Mouse (Mus musculus) limb, embryonic 14.5 days (tissue): ENCODE data around the gene Abhd4. TPM values are rescaled to one million over a fixed set of nuclear protein-coding genes. Genes with fewer than 3 reads are reported as not detected.

ENCODE experiments used
- ATAC-seq: fragments of 200-750 bp; cut with Nextera tagmentation; 2 replicates; pipeline ENCODE4 v1.8.0; 2017; ENCODE audit warnings: low read depth, moderate number of reproducible peaks, moderate TSS enrichment; ENCODE audit not compliant: low FRiP score
- DNase-seq: peaks from one replicate; pipeline ENCODE4 v3.0.0-alpha.2; 2015; ENCODE audit warnings: low spot score
- H3K27ac ChIP-seq: fragments of 300-500 bp; sonication (generic); replicated peaks from 2 replicates; pipeline ENCODE4 v1.5.1; 2014; ENCODE audit warnings: low read depth, mild to moderate bottlenecking, low read length, moderate library complexity, mixed read lengths
- H3K27me3 ChIP-seq: fragments of 300-500 bp; sonication (generic); 2 replicates; pipeline ENCODE4 v1.6.1; 2014; ENCODE audit warnings: low read length, mixed read lengths; ENCODE audit not compliant: control insufficient read depth, insufficient read depth
- H3K36me3 ChIP-seq: fragments of 300-500 bp; sonication (generic); 2 replicates; pipeline ENCODE4 v1.6.1; 2014; ENCODE audit warnings: mild to moderate bottlenecking, low read length, moderate library complexity, mixed read lengths; ENCODE audit not compliant: control insufficient read depth, insufficient read depth
- H3K4me1 ChIP-seq: fragments of 300-500 bp; sonication (generic); 2 replicates; pipeline ENCODE4 v1.6.1; 2014; ENCODE audit warnings: antibody characterized with exemption, low read length, mixed read lengths; ENCODE audit not compliant: control insufficient read depth, insufficient read depth
- H3K4me2 ChIP-seq: fragments of 300-500 bp; sonication (generic); replicated peaks from 2 replicates; pipeline ENCODE4 v1.6.1; 2014; ENCODE audit warnings: low read depth, mild to moderate bottlenecking, low read length, moderate library complexity; ENCODE audit not compliant: severe bottlenecking
- H3K4me3 ChIP-seq: fragments of 300-500 bp; sonication (generic); replicated peaks from 2 replicates; pipeline ENCODE4 v1.5.1; 2014; ENCODE audit warnings: low read length
- H3K9ac ChIP-seq: fragments of 300-500 bp; sonication (generic); 2 replicates; pipeline ENCODE4 v1.6.1; 2014; ENCODE audit warnings: mild to moderate bottlenecking, low read depth, low read length, moderate library complexity; ENCODE audit not compliant: severe bottlenecking
- H3K9me3 ChIP-seq: fragments of 300-500 bp; sonication (generic); 2 replicates; pipeline ENCODE4 v1.6.1; 2016; ENCODE audit warnings: low read length; ENCODE audit not compliant: control insufficient read depth
- POLR2A ChIP-seq: fragments of 200-500 bp; IDR thresholded peaks from 2 replicates; pipeline ENCODE4 v1.8.0; 2012; ENCODE audit warnings: inconsistent platforms, mild to moderate bottlenecking, moderate library complexity, borderline replicate concordance; ENCODE audit not compliant: insufficient read depth, insufficient read length; ENCODE audit errors: extremely low read depth
- WGBS: fragments of 180-500 bp; shearing (Covaris S2); extraction: QIAGEN DNeasy Blood & Tissue Kit; methylation state at CpG from one replicate; pipeline ENCODE4 v1.1.7; 2014; 5-methylcytosine and 5-hydroxymethylcytosine counted together
- polyA plus RNA-seq, 2 experiments: library from polyadenylated mRNA; depleted of rRNA in 1 of 2; stranded (reverse) in 1 of 2; unstranded in 1 of 2; fragments of >200 nt; fragmentation: Nextera tagmentation in 1 of 2; extraction: Ambion mirVana in 1 of 2; gene quantifications; 2 replicates each; pipeline versions ENCODE4 v1.2.1 to v1.2.3; 2012 to 2014

Gene Abhd4
- polyA plus RNA-seq, 2 experiments = 27.7 to 58.4 TPM

DNA sequence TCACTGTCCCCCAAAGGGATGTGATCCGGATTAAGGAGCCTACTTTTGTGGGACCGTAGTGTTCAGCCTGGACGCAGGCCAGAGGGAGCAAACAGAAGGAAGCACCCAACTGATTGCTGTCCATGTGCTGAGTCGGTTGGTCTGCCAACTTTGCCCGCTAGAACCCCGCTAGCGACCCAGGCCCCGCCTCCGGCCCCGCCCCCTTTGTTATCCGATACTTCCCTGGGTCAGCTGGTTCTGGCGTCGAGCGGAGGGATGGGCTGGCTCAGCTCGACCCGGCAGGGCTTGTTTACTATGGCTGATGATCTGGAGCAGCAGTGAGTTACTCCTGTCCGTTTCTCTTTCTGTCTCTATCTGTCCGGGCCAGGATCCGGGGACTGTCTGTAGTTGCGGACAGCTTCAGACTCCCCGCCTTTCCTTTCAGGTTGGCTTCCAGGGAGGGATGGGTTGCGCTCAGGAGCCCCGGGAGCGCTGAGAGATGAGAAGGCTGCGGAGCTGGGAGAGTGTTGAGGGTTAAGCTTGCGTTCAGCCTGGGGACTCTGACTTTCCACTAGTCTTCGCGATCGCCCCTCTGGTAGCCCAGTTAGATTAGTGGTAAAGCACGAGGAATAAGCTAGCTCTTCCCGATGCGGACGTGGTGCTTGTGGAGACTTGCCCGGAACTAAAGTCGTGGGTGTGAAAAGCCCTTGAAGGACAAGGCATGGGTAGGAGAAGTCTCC, 5.2 kb downstream of the Abhd4 start:
- Histone ChIP-seq H3K4me3 (peak overlapping the region; percentile 50), H3K9me3 (no peaks in the 10 kb centered on the region), H3K4me1 (peaks cover 16% of the 10 kb centered on the region), H3K4me2 (peak overlapping the region; percentile 66), H3K9ac (peak overlapping the region; percentile 54), H3K27me3 (no peaks in the 10 kb centered on the region), H3K36me3 (peaks cover 15% of the 10 kb centered on the region), H3K27ac (peak overlapping the region; percentile 65)
- 0% methylated on average over 35 of the region's 35 CpGs for whole genome bisulfite sequencing
- TF ChIP-seq POLR2A = 0 out of 2 replicates have a peak, but pooled peaks have one; percentile 17
- ATAC-seq (peak; percentile 96), DNase-seq (peak; percentile 94)

DNA sequence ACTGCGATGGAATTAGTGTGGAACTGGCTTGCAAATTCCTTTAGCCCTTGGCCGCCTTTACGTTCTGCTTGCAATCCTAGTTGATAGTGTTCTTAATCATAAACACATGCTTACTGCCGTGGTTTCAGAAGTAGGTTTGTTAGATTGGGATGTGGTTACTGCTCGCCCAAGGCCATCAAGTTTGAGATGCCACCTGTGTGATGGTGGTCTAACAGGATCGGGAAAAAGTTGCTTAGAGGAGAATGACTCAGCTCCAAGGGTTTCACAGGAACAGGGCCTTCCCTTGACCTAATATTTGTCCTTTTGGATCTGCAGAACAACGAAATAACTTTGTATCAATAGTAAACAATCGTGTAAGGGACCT, 5.7 kb downstream of the Abhd4 start:
- ATAC-seq = no peak
- DNase-seq = no peak
- 15% methylated on average over 8 of the region's 8 CpGs for WGBS

DNA sequence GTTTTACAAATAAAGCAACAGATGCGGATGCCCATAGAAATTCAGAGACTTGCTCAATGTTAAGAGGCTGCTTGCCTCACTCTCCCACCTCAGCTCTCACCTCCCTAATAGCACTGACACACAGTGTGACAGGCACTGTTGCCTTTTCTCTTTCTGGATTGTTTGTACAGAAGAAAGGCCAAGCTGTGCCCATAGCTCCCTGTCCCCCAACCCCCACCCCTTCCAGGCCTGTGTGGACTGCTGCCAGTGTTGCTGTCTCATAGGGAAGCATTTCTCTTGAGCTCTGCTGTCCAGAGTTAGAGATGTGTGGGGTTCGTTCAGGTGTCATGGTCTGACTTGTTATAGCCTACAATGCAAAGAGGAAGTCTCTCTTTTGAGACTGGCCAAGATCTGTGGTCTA, 6.2 kb downstream of the Abhd4 start:
- Histone ChIP-seq H3K9ac (no peak overlapping the region), H3K9me3 (no peaks in the 10 kb centered on the region), H3K27me3 (no peaks in the 10 kb centered on the region), H3K4me3 (peak overlapping the region; percentile 50; the same call in 1 of the 2 replicates), H3K4me1 (peaks cover 12% of the 10 kb centered on the region), H3K4me2 (peak overlapping the region; percentile 66), H3K36me3 (peaks cover 21% of the 10 kb centered on the region), H3K27ac (no peak overlapping the region)
- 71% methylated on average over 2 of the region's 2 CpGs for WGBS
- DNase-seq = no peak
- TF ChIP-seq POLR2A = no peak
- no peak for ATAC-seq

More for the DNA sequence above, 5.7 kb downstream of the Abhd4 start:
- H3K4me1 ChIP-seq = peaks cover 12% of the 10 kb centered on the region
- no peaks in the 10 kb centered on the region for H3K9me3 ChIP-seq
- peaks cover 16% of the 10 kb centered on the region for H3K36me3 ChIP-seq
- peak overlapping the region; percentile 66 for H3K4me2 ChIP-seq
- H3K27ac ChIP-seq = peak overlapping the region; percentile 65
- TF ChIP-seq POLR2A = no peak
- H3K4me3 ChIP-seq = peak overlapping the region; percentile 50
- peak overlapping the region; percentile 54 for H3K9ac ChIP-seq
- H3K27me3 ChIP-seq = no peaks in the 10 kb centered on the region

DNA sequence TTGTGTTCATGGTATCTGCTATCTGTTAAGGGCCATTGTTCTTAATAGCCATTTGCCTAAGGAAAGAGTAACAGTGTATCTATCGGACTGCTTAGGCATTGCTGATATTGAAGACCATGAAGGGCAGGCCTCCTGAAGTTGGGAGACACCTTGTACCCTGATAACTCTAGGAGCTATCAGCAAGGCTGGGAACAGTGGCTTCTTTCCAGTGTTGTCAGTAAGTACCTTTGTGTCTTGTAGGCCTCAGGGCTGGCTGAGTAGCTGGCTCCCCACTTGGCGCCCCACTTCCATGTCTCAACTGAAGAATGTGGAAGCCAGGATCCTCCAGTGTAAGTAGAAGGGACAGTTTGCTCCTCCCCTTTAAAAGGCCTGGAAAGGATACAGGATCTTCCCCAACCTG, 7.4 kb downstream of the Abhd4 start:
- no peak for DNase-seq
- Histone ChIP-seq H3K9me3 (no peaks in the 10 kb centered on the region), H3K27ac (no peak overlapping the region), H3K27me3 (no peaks in the 10 kb centered on the region), H3K36me3 (peaks cover 24% of the 10 kb centered on the region), H3K9ac (no peak overlapping the region), H3K4me3 (no peak overlapping the region), H3K4me2 (no peak overlapping the region), H3K4me1 (peaks cover 12% of the 10 kb centered on the region)
- ATAC-seq = no peak
- WGBS = 100% methylated on average over 2 of the region's 2 CpGs
- TF ChIP-seq POLR2A = no peak

DNA sequence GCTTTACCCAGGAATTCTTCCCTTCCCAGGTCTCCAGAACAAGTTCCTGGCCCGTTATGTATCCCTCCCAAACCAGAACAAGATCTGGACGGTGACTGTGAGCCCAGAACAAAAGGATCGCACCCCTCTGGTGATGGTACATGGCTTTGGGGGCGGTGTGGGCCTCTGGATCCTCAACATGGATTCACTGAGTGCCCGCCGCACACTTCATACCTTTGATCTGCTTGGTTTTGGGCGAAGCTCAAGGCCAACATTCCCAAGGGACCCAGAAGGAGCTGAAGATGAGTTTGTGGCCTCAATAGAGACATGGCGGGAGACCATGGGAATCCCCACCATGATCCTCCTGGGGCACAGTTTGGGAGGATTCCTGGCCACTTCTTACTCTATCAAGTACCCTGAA, 8.6 kb downstream of the Abhd4 start:
- Histone ChIP-seq H3K9me3 (no peaks in the 10 kb centered on the region), H3K27ac (no peak overlapping the region), H3K4me2 (no peak overlapping the region), H3K4me1 (peaks cover 12% of the 10 kb centered on the region), H3K36me3 (peaks cover 35% of the 10 kb centered on the region), H3K4me3 (no peak overlapping the region), H3K9ac (no peak overlapping the region), H3K27me3 (no peaks in the 10 kb centered on the region)
- WGBS = 88% methylated on average over 8 of the region's 8 CpGs
- TF ChIP-seq POLR2A = no peak
- no peak for DNase-seq
- ATAC-seq = no peak

DNA sequence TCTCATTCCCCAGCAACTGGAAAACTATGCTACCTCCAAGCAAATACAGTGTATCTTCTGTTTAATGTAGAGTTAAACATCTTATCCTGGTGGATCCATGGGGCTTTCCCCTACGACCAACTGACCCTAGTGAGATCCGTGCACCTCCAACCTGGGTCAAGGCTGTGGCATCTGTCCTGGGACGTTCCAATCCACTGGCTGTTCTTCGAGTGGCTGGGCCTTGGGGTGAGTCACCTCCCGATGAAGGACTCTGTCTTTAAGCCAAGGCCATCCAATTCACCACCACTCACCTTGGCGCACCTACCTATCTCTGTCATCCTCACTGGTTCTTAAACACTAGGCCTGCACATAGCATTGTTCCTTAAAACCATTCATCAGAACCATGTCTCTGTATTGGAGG, 9.1 kb downstream of the Abhd4 start:
- DNase-seq (no peak), ATAC-seq (no peak)
- WGBS = 91% methylated on average over 6 of the region's 6 CpGs
- no peaks in the 10 kb centered on the region for H3K27me3 ChIP-seq
- no peak overlapping the region for H3K4me3 ChIP-seq
- no peaks in the 10 kb centered on the region for H3K9me3 ChIP-seq
- peaks cover 12% of the 10 kb centered on the region for H3K4me1 ChIP-seq
- no peak overlapping the region for H3K4me2 ChIP-seq
- H3K36me3 ChIP-seq = peaks cover 39% of the 10 kb centered on the region
- no peak overlapping the region for H3K9ac ChIP-seq
- no peak for TF ChIP-seq POLR2A
- H3K27ac ChIP-seq = no peak overlapping the region
